Mouse (Mus musculus) kidney, postnatal 0 days (tissue): ENCODE results near the gene Rxfp2. TPM values are rescaled to one million over a fixed set of nuclear protein-coding genes. Genes with fewer than 3 reads are reported as not detected.

Experiments used
- ATAC-seq: fragments of 200-750 bp; cut with Nextera tagmentation; replicated peaks from 2 replicates; pipeline ENCODE4 v1.8.0; 2017; ENCODE audit warnings: low read depth, moderate number of reproducible peaks, moderate TSS enrichment, moderate library complexity; ENCODE audit not compliant: low FRiP score
- DNase-seq: peaks from one replicate; pipeline ENCODE4 v3.0.0-alpha.2; 2016; ENCODE audit warnings: low spot score
- H3K27ac ChIP-seq: fragments of 300-500 bp; sonication (generic); 2 replicates; pipeline ENCODE4 v1.5.1; 2014; ENCODE audit warnings: mild to moderate bottlenecking
- H3K27me3 ChIP-seq: fragments of 300-500 bp; sonication (generic); 2 replicates; pipeline ENCODE4 v1.6.1; 2014; ENCODE audit warnings: low read length, mixed read lengths; ENCODE audit not compliant: insufficient read depth
- H3K36me3 ChIP-seq: fragments of 300-500 bp; sonication (generic); 2 replicates; pipeline ENCODE4 v1.6.1; 2014; ENCODE audit warnings: low read length, mixed read lengths; ENCODE audit not compliant: insufficient read depth
- H3K4me1 ChIP-seq: fragments of 300-500 bp; sonication (generic); replicated peaks from 2 replicates; pipeline ENCODE4 v1.6.1; 2014; ENCODE audit warnings: antibody characterized with exemption, low read length, mixed read lengths; ENCODE audit not compliant: insufficient read depth
- H3K4me2 ChIP-seq: fragments of 300-500 bp; sonication (generic); 2 replicates; pipeline ENCODE4 v1.6.1; 2014; ENCODE audit warnings: mild to moderate bottlenecking, low read length, moderate library complexity, mixed read lengths
- H3K4me3 ChIP-seq: fragments of 300-500 bp; sonication (generic); replicated peaks from 2 replicates; pipeline ENCODE4 v1.5.1; 2014; ENCODE audit warnings: low read depth, low read length
- H3K9ac ChIP-seq: fragments of 300-500 bp; sonication (generic); 2 replicates; pipeline ENCODE4 v1.6.1; 2014; ENCODE audit warnings: low read depth, low read length
- H3K9me3 ChIP-seq: fragments of 300-500 bp; sonication (generic); replicated peaks from 2 replicates; pipeline ENCODE4 v1.6.1; 2016; ENCODE audit warnings: low read length, inconsistent platforms, mixed read lengths
- CTCF ChIP-seq: IDR thresholded peaks from 2 replicates; pipeline ENCODE4 v1.5.1; 2016; ENCODE audit warnings: antibody characterized with exemption, low read depth, mild to moderate bottlenecking, moderate library complexity
- WGBS: fragments of 180-500 bp; shearing (Covaris S2); extraction: QIAGEN DNeasy Blood & Tissue Kit; methylation state at CpG from one replicate; pipeline ENCODE4 v1.1.7; 2014; 5-methylcytosine and 5-hydroxymethylcytosine counted together
- polyA plus RNA-seq: library from polyadenylated mRNA; unstranded; fragments of >200 nt; fragmentation: Nextera tagmentation; extraction: Ambion mirVana; gene quantifications from 2 replicates; pipeline ENCODE4 v1.2.1, GENCODE M21; 2015

Rxfp2 gene
- polyA plus RNA-seq, 1 experiment from 2014 or later: 0.46 TPM

DNA sequence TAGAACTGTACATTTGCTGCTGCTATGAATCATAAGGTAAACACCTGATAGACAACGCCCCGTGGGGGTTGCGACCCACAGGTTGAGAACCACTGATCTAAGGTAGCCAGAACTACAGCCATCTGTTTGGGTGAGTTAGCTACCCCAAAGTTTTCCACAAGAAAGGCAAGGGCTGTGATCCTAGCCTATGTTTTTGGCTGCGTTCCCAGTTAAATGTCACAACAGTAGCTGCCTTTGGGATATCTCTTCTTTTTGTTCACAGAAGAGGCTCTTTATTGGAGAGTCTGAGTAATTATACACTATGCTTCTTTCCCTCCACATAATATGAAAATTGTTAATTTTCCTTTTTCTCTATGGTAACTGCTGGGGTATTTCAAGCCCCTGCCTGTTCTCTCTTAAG, 96.3 kb downstream of the Rxfp2 start:
- Histone ChIP-seq H3K9ac (no peak overlapping the region), H3K4me2 (no peak overlapping the region), H3K4me3 (no peak overlapping the region), H3K9me3 (no peaks in the 10 kb centered on the region; the same call in 1 of the 2 replicates), H3K4me1 (no peaks in the 10 kb centered on the region), H3K36me3 (no peaks in the 10 kb centered on the region), H3K27me3 (no peaks in the 10 kb centered on the region), H3K27ac (no peak overlapping the region)
- 83% methylated on average over 4 of the region's 4 CpGs for WGBS
- ATAC-seq (no peak), DNase-seq (peak; percentile 14)
- TF ChIP-seq CTCF: no peak

DNA sequence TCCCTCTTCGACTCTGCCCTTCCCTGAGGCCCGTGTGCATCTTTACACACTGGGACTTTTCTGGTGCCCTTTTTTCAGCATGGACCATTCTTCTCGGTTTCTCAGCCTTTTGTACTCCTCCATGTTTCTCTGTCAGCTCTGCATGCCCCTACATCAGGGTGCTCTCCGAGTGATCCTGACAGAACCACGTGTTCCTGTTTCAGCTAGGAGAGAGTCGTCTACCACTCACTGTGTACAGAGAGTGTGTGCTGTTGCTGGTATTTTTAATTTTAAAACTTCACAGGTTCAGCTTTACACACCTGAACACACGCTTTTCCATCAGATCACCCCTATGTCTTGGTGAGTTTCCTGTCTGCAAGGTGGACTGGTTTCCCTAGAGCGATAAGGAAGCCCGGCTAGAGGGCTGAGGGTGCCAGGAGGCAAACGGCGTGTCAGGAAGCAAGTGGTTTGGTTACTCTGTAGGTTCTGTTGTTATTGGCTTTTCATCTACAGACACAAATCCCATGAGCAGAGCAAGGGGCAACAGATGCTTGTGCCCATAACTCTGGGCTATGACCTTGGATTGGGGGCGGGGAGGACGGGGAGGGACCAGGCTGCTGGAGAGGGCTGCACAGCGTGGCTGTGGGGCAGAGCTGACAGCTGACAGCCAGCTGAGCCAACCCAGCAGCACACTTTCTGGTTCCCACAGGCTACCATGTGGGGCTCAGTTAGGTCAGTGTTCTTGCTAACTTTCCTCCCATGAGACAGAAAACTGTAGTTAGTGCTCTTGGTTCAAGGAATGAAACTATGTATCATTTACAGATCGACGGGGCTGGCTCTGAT, 97.0 kb downstream of the Rxfp2 start:
- Histone ChIP-seq H3K9ac (no peak overlapping the region), H3K9me3 (no peaks in the 10 kb centered on the region; the same call in 1 of the 2 replicates), H3K4me1 (no peaks in the 10 kb centered on the region), H3K27me3 (no peaks in the 10 kb centered on the region), H3K36me3 (no peaks in the 10 kb centered on the region), H3K4me2 (no peak overlapping the region), H3K4me3 (no peak overlapping the region), H3K27ac (no peak overlapping the region)
- ATAC-seq: no peak
- DNase-seq: no peak
- no peak for TF ChIP-seq CTCF
- WGBS: 52% methylated on average over 16 of the region's 16 CpGs

DNA sequence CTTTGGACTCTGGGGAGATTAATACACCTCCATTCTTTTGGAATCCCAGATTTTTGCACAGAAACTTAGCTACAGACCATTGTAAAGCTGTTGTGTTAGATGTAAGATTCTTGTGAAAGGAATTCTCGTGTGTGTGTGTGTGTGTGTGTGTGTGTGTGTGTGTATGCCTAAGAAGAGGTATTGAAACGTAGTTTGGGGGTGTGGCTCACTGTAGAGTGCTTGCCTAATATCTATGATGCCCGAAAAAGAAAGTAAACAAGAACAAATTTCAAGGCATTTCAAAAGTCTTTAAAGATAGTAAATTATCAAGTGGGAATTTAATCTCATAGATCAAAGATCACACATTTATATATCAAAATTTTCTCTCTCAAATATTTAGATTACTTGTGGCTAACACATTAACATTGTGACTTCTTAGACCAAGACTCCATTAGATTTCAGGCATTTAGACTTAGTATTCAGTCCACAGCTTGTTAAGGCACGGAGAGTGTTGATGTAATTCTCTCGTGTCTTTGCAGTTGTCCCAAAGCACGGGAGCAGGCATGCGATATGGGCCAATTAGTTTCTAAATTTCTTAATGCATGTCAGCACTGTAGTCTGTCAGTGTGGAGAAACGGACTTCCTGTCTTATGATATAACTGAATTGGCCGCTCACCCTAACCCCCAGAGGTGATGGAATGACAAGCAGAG, 97.9 kb downstream of the Rxfp2 start:
- Histone ChIP-seq H3K4me2 (no peak overlapping the region), H3K36me3 (no peaks in the 10 kb centered on the region), H3K27ac (no peak overlapping the region), H3K9ac (no peak overlapping the region), H3K27me3 (no peaks in the 10 kb centered on the region), H3K4me3 (no peak overlapping the region), H3K9me3 (no peaks in the 10 kb centered on the region; the same call in 1 of the 2 replicates), H3K4me1 (no peaks in the 10 kb centered on the region)
- WGBS: 65% methylated on average over 9 of the region's 9 CpGs
- no peak for ATAC-seq
- no peak for DNase-seq
- TF ChIP-seq CTCF: no peak

DNA sequence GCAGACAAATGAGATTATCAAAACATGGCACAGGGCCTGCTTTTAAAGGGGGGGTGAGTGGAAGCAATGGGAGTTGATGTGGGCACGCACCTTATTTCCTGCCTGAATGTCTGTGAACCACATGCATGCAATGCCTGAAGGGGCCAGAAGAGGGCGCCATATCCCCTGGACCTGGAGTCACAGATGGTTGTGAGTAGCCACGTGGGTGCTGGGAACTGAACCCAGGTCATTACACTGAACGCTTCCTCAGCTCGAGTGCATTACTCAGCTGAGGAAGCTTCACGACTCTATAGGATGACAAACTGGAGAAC, 98.4 kb downstream of the Rxfp2 start:
- Histone ChIP-seq H3K4me2 (no peak overlapping the region), H3K4me1 (no peaks in the 10 kb centered on the region), H3K36me3 (no peaks in the 10 kb centered on the region), H3K27ac (no peak overlapping the region), H3K9ac (no peak overlapping the region), H3K27me3 (no peaks in the 10 kb centered on the region), H3K9me3 (no peaks in the 10 kb centered on the region; the same call in 1 of the 2 replicates), H3K4me3 (no peak overlapping the region)
- 83% methylated on average over 6 of the region's 6 CpGs for WGBS
- DNase-seq: no peak
- no peak for ATAC-seq
- peak; percentile 48 for TF ChIP-seq CTCF

DNA sequence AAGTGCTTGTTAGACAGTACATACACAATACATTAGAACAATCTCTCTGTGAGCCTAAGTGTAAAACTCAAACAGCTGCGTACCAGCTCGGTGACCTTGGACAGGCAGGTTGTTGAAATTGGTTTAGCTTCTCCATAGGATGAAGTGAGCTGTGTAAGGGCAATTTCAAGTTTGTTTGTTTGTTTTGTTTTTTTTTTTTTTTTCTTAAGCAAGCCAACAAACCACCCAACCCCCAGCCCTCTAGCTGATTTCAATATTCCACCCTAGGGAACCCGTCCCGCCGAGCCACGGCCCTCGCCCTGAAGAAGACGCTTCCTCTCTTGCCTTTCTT, 99.6 kb downstream of the Rxfp2 start:
- Histone ChIP-seq H3K9ac (no peak overlapping the region; the same call in 1 of the 2 replicates), H3K36me3 (no peaks in the 10 kb centered on the region), H3K27ac (no peak overlapping the region), H3K9me3 (no peaks in the 10 kb centered on the region; the same call in 1 of the 2 replicates), H3K4me2 (peak overlapping the region; percentile 90), H3K27me3 (no peaks in the 10 kb centered on the region), H3K4me3 (peak overlapping the region; percentile 66), H3K4me1 (no peaks in the 10 kb centered on the region)
- DNase-seq: no peak
- WGBS: 18% methylated on average over 8 of the region's 8 CpGs
- no peak for TF ChIP-seq CTCF
- no peak for ATAC-seq

DNA sequence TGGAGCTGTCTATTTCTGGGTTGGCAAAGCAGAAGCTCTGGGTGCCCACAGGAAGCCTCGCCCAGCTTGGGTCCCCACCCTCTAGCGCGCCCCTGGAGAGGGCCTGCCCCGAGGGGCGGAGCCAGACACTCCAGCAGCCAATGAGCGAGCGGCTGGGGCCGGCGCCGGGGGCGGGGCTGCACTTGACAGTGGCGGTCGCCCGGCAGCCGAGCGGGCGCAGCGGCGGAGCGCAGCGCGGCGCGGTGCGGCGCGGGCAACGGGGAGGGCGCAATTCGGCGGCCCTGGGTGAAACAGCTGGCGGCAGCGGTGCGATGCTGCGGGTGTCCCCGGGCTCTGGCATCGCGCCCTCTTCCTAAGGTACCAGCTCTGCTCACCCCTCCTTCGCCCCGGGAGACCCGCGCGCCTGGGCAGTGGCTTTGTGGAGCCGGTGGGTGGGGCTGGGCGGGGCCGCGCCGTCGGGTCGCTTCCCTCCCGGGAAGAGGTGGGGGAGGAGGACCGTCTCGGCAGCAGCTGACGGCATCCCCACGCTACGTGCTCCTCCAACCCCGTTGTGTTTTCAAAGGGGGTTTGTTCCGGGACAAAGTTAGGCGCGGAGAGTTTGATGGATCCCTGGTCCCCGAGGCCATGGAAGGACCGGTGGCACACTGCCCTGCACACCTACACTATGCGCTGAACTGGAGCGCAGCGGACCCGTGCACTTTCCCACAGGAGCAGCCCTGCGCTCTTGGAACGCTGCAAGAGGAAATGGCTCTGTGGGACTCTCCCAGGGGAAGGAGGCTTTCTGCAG, 100.2 kb downstream of the Rxfp2 start, which contains the start of gene Fry:
Gene Fry (plus strand): TSS at position 191 of the 787 bp plus-strand sequence.
- DNase-seq (peak; percentile 91), ATAC-seq (peak; percentile 97)
- Histone ChIP-seq H3K27ac (0 out of 2 replicates have a peak within 1 kb of the TSS, but pooled peaks have one; percentile 31), H3K4me1 (no peaks in the 10 kb centered on the region), H3K9me3 (no peaks in the 10 kb centered on the region; the same call in 1 of the 2 replicates), H3K9ac (peak within 1 kb of the TSS; percentile 55), H3K36me3 (no peaks in the 10 kb centered on the region), H3K27me3 (no peaks in the 10 kb centered on the region), H3K4me3 (peak within 1 kb of the TSS; percentile 66), H3K4me2 (peak within 1 kb of the TSS; percentile 90)
- TF ChIP-seq CTCF: no peak
- WGBS: under 1% methylated on average over 68 of the region's 68 CpGs
